Mouse (Mus musculus) CH12F3 (cell line): ENCODE data around the gene Olfr794.

Experiments used
- in situ Hi-C: fragments of 300-500 bp; cut with MboI; formaldehyde crosslinking; loops from 2 replicates; pipeline ENCODE4 v1.14.3; 2020; ENCODE audit warnings: low sequenced_read_pairs

Gene Olfr794

GRCm38 (mm10) chr10:129567355-129567754 lies at the start of gene Olfr794:
TSS of gene Olfr794 (plus strand) at chr10:129567655.
- in situ Hi-C loops, result no loop called here

- in situ Hi-C loops, result no loop called here
These were observed 46.0 kb upstream of the Olfr794 start, which contains the start of gene Olfr791 for GRCm38 (mm10) chr10:129521492-129521891. TSS of gene Olfr791 (plus strand) at chr10:129521792.

- in situ Hi-C loops, result no loop called here
These were observed 28.6 kb upstream of the Olfr794 start, which contains the start of gene Olfr792 for GRCm38 (mm10) chr10:129538862-129539261. TSS of gene Olfr792 (plus strand) at chr10:129539162.

GRCm38 (mm10) chr10:129549354-129549753 lies 18.1 kb upstream of the Olfr794 start:
- in situ Hi-C loops, result no loop called here

GRCm38 (mm10) chr10:129577066-129577465 lies 9.6 kb downstream of the Olfr794 start:
- in situ Hi-C loops, result no loop called here

GRCm38 (mm10) chr10:129612470-129612869 lies 45.0 kb downstream of the Olfr794 start, which contains the start of gene Olfr796:
TSS of gene Olfr796 (minus strand) at chr10:129612570.
- in situ Hi-C loops, result no loop called here

GRCm38 (mm10) chr10:129621724-129622123 lies 54.3 kb downstream of the Olfr794 start:
- in situ Hi-C loops, result no loop called here
